Mouse (Mus musculus) myocyte (in vitro differentiated cells): ENCODE results near the gene Prkag1. TPM values are rescaled to one million over a fixed set of nuclear protein-coding genes. Genes with fewer than 3 reads are reported as not detected.
A peak's percentile ranks its signal among the peaks of the same experiment; 100 is the strongest.

Experiments
- H3K27me3 ChIP-seq: one replicate; pipeline ENCODE4 v1.6.1; 2011; ENCODE audit not compliant: control insufficient read depth, insufficient read depth, insufficient read length
- H3K36me3 ChIP-seq: one replicate; pipeline ENCODE4 v1.6.1; 2011; ENCODE audit not compliant: control insufficient read depth, insufficient read depth
- H3K4me2 ChIP-seq: one replicate; pipeline ENCODE4 v1.6.1; 2011; ENCODE audit warnings: low read depth, control low read depth
- H3K4me3 ChIP-seq: one replicate; pipeline ENCODE4 v1.5.1; 2011; ENCODE audit warnings: mild to moderate bottlenecking, control low read depth, moderate library complexity
- H3K79me2 ChIP-seq: one replicate; pipeline ENCODE4 v1.6.1; 2011; ENCODE audit not compliant: control insufficient read depth, insufficient read depth
- H3ac ChIP-seq: one replicate; pipeline ENCODE4 v1.6.1; 2011; ENCODE audit not compliant: control insufficient read depth, insufficient read length
- CEBPB ChIP-seq: IDR thresholded peaks from 2 replicates; pipeline ENCODE4 v1.6.1; 2011; ENCODE audit warnings: mild to moderate bottlenecking, moderate library complexity; ENCODE audit not compliant: poor library complexity, insufficient read depth, severe bottlenecking
- E2F4 ChIP-seq: IDR thresholded peaks from one replicate; pipeline ENCODE4 v1.6.1; 2011; ENCODE audit warnings: mild to moderate bottlenecking, control low read depth, moderate library complexity; ENCODE audit not compliant: insufficient read depth
- MAX ChIP-seq: IDR thresholded peaks from one replicate; pipeline ENCODE4 v1.6.1; 2011; ENCODE audit warnings: low read depth, mild to moderate bottlenecking, control low read depth
- MYOD1 ChIP-seq, 3 experiments: IDR thresholded peaks; one replicate each; pipeline ENCODE4 v1.6.1; 2011; ENCODE audit warnings: control low read depth in 2 of 3, low read depth in 2 of 3, mild to moderate bottlenecking in 2 of 3, moderate library complexity in 1 of 3; ENCODE audit not compliant: insufficient read length in 2 of 3, control insufficient read depth in 1 of 3
- MYOG ChIP-seq, 3 experiments: IDR thresholded peaks; one replicate each; pipeline ENCODE4 v1.6.1; 2011; ENCODE audit warnings: control low read depth in 2 of 3, low read depth in 2 of 3, mild to moderate bottlenecking in 2 of 3; ENCODE audit not compliant: insufficient read length in 2 of 3, control insufficient read depth in 1 of 3, insufficient read depth in 1 of 3
- POLR2A ChIP-seq: IDR thresholded peaks from one replicate; pipeline ENCODE4 v1.6.1; 2011; ENCODE audit warnings: low read depth, mild to moderate bottlenecking, control low read depth, moderate library complexity; ENCODE audit not compliant: insufficient read length
- POLR2AphosphoS2 ChIP-seq: IDR thresholded peaks from one replicate; pipeline ENCODE4 v1.6.1; 2011; ENCODE audit warnings: low read depth, control low read depth; ENCODE audit not compliant: insufficient read length
- REST ChIP-seq: IDR thresholded peaks from one replicate; pipeline ENCODE4 v1.6.1; 2011; ENCODE audit warnings: mild to moderate bottlenecking, control low read depth, moderate library complexity; ENCODE audit not compliant: insufficient read depth, insufficient read length
- SRF ChIP-seq: IDR thresholded peaks from one replicate; pipeline ENCODE4 v1.6.1; 2011; ENCODE audit warnings: low read depth; ENCODE audit not compliant: control insufficient read depth, insufficient read length
- TCF12 ChIP-seq: IDR thresholded peaks from one replicate; pipeline ENCODE4 v1.6.1; 2011; ENCODE audit warnings: mild to moderate bottlenecking, control low read depth; ENCODE audit not compliant: poor library complexity, insufficient read depth, severe bottlenecking
- TCF3 ChIP-seq: IDR thresholded peaks from one replicate; pipeline ENCODE4 v1.6.1; 2011; ENCODE audit warnings: low read depth, control low read depth; ENCODE audit not compliant: insufficient read length
- USF1 ChIP-seq: IDR thresholded peaks from one replicate; pipeline ENCODE4 v1.6.1; 2011; ENCODE audit warnings: low read depth, mild to moderate bottlenecking, control low read depth, moderate library complexity
- polyA plus RNA-seq: library from polyadenylated mRNA; unstranded; fragments of >200 nt; fragmentation: generic; extraction: Trizol; gene quantifications from one replicate; pipeline ENCODE4 v1.2.1, GENCODE M21; 2012; ENCODE audit warnings: missing spikeins

Prkag1 gene
- polyA plus RNA-seq, 1 experiment, result 99.7 TPM

DNA sequence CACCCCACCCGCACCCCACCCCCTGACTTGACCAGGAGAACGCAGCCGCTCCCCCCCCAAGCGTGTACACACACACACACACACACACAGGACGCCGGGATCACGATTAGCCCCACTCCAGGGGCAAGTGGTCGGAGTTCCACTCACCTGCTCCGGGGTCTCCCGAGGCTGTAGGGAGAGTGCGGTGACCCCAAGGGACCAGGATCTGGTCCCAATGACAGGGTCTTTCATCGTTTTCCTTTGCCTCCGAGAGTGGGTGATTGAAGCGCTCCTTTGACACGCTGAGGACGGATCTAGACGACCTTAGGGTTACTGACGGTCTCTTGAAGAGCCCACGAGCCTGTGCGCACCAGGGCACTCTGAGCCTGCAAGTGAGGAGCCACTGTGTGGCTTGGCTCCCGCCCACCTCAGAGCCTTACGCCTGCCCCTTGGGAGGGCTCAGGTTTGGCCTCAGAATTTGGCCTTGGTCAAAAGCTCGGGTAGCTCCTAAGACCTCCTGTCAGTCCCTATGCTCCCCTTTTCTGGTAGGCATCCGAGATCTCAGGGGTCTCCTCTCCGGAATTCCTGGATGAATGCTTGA lies 53.0 kb downstream of the Prkag1 start:
- no peak for TF ChIP-seq MYOG (IDR thresholded peaks at IDR 0.05; ENCODE audit: control insufficient read depth in 1 of 3, insufficient read depth in 1 of 3, insufficient read length in 2 of 3, low read depth in 2 of 3)
- no peak for TF ChIP-seq CEBPB
- no peak for TF ChIP-seq TCF3
- no peak for TF ChIP-seq POLR2AphosphoS2
- TF ChIP-seq POLR2A, result peak; percentile 50
- no peak for TF ChIP-seq USF1
- Histone ChIP-seq H3K79me2 (no peaks in the 10 kb centered on the region), H3K27me3 (no peaks in the 10 kb centered on the region), H3K4me2 (peak overlapping the region; percentile 93), H3K4me3 (peak overlapping the region; percentile 33), H3ac (no peak overlapping the region), H3K36me3 (no peaks in the 10 kb centered on the region)

DNA sequence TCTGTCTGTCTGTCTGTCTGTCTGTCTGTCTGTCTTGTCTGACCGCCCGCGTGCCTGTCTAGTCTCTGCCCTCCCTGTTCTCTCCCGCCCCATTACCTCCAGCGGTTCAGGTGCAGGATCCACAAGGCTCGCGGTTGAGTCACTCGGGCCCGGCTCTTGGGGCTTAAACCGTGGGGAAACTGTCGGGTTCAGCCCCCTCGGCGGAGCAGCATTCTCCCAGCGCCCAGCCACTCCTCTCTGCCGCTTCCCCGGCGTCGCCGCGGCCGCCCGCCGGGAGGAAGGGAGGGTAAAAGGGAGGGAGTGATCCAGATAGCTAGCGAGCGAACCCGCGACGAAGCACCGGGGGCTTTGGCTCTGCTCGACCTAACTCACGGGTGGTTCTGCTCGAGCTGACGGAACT lies 53.6 kb downstream of the Prkag1 start, which contains the start of gene Wnt10b:
Gene Wnt10b (minus strand): TSS at position 389 of the 400 bp plus-strand sequence.
- no peak within 1 kb of the TSS for H3ac ChIP-seq
- no peaks in the 10 kb centered on the region for H3K27me3 ChIP-seq
- no peak for TF ChIP-seq POLR2AphosphoS2
- no peak for TF ChIP-seq MYOG (IDR thresholded peaks at IDR 0.05; ENCODE audit: control insufficient read depth in 1 of 3, insufficient read depth in 1 of 3, insufficient read length in 2 of 3, low read depth in 2 of 3)
- TF ChIP-seq CEBPB, result no peak
- TF ChIP-seq MYOD1 (IDR thresholded peaks at IDR 0.05; ENCODE audit: control insufficient read depth in 1 of 3, insufficient read length in 2 of 3, low read depth in 2 of 3), result no peak
- no peak for TF ChIP-seq POLR2A
- TF ChIP-seq SRF, result no peak
- no peak for TF ChIP-seq TCF12
- no peak for TF ChIP-seq E2F4
- no peak for TF ChIP-seq MAX
- TF ChIP-seq USF1, result no peak
- TF ChIP-seq REST, result no peak
- no peak for TF ChIP-seq TCF3
- no peaks in the 10 kb centered on the region for H3K79me2 ChIP-seq
- H3K4me3 ChIP-seq, result peak within 1 kb of the TSS; percentile 33
- H3K36me3 ChIP-seq, result no peaks in the 10 kb centered on the region
- peak within 1 kb of the TSS; percentile 93 for H3K4me2 ChIP-seq

DNA sequence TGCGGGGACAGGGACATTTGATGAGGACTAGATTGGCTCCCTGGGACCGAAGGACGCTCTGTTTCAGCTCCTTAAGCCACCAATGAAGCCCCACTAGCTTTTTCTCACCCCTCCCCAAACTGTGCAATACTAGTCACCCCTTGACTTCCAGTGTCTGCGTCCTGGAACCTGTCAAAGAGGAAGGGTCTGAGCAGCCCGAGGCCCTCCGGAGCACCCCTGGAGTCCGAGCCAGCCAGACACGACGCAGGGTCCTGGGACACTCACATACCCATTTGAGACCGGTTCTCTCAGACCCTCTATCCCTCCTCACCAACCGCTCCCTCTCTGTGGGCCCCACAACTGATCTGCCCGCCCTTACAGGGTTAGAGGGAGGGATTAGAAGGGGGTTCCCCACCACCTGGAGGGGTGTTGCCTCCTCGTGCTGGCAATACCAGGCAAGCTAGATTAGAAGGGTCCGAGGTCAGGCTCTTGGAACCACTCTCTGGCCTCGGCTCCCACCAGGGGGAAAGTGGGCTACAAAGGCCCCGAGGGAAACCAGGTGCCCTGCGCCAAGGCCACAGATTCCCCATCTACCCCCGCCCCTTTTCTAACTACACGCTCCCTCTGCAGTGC lies 54.2 kb downstream of the Prkag1 start:
- Histone ChIP-seq H3K36me3 (no peaks in the 10 kb centered on the region), H3K4me2 (peak overlapping the region; percentile 93), H3K79me2 (no peaks in the 10 kb centered on the region), H3K27me3 (no peaks in the 10 kb centered on the region), H3ac (no peak overlapping the region), H3K4me3 (peak overlapping the region; percentile 33)
- TF ChIP-seq MAX, result no peak
- TF ChIP-seq E2F4, result no peak
- no peak for TF ChIP-seq REST
- TF ChIP-seq USF1, result no peak

DNA sequence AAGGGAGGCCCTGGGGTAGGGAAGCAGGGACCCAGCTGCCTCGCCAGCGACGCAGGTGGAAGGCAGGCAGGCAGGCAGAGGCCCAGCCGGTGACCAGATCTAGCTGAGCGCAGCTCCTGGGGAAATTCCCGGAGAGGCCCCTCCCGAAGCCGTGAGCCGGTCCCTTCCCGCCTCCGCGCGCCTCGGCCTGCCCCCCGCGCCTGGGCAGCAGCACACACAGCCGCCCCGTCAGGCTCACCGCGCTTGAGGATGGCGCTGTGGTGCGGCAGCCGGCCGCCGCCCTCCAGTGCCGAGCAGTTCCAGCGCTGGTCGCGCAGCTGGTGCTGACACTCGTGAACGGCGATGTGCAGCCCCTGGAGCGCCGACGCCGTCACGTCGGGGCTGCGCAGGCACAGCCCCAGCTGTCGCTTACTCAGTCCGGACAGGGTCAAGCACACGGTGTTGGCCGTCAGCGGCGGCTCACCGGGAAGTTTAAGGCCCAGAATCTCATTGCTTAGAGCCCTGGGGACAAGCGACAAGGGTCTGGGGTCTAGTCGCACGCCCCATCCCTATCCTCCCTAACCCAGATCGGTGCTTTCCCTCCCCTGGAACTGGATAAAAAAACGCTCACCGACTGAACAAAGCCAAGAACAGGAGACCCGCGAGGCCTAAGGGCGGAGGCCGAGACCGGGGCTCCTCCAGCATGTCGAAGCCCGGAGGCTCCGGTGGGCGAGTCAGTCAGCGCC lies 54.9 kb downstream of the Prkag1 start:
- H3K4me3 ChIP-seq, result no peak overlapping the region
- no peaks in the 10 kb centered on the region for H3K79me2 ChIP-seq
- TF ChIP-seq MYOG (IDR thresholded peaks at IDR 0.05; ENCODE audit: control insufficient read depth in 1 of 3, insufficient read depth in 1 of 3, insufficient read length in 2 of 3, low read depth in 2 of 3) (peak in 2 of 3 experiments; percentile 72 to 74), TCF3 (no peak), MYOD1 (IDR thresholded peaks at IDR 0.05; ENCODE audit: control insufficient read depth in 1 of 3, insufficient read length in 2 of 3, low read depth in 2 of 3) (peak in 2 of 3 experiments; percentile 78 to 90), E2F4 (no peak), MAX (no peak)
- H3K36me3 ChIP-seq, result no peaks in the 10 kb centered on the region
- no peak overlapping the region for H3K4me2 ChIP-seq
- H3K27me3 ChIP-seq, result no peaks in the 10 kb centered on the region
- no peak overlapping the region for H3ac ChIP-seq

DNA sequence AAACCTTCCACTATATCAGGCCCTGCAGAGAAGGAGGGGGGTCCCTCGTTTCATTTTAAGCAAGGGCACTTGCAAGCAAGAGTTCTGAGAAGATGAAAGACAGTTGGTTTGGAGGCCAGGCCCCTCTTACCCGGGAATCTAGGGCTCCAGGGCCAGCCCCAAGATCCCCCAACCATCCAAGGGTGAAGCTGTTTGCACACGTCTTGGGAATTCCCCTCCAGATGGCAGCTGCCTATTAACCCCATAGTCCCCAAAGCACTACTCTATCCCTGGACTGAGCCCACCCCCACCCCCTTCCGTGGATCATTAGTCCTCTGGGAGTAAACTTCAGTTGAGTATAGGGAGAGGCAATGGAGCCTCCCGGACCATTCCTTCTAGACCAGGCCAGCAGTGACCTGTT lies 55.8 kb downstream of the Prkag1 start:
- Histone ChIP-seq H3ac (no peak overlapping the region), H3K27me3 (no peaks in the 10 kb centered on the region), H3K79me2 (no peaks in the 10 kb centered on the region), H3K4me2 (no peak overlapping the region), H3K4me3 (no peak overlapping the region), H3K36me3 (no peaks in the 10 kb centered on the region)
- TF ChIP-seq CEBPB, result no peak
- peak in 1 of 3 experiments; percentile 14 for TF ChIP-seq MYOD1 (IDR thresholded peaks at IDR 0.05; ENCODE audit: control insufficient read depth in 1 of 3, insufficient read length in 2 of 3, low read depth in 2 of 3)
